Mouse (Mus musculus): Measurements from ENCODE around the gene Cept1. TPM values are rescaled to one million over a fixed set of nuclear protein-coding genes. Genes with fewer than 3 reads are reported as not detected.

Cept1 gene
- total and polyA plus RNA-seq, 3 experiments = 15.9 to 32.0 TPM; not detected in 1

- no peaks in the 10 kb centered on the region for H3K9me3 ChIP-seq (replicated peaks; ENCODE audit: insufficient read depth, low read length)
- peak within 1 kb of the TSS; percentile 86 for H3K9ac ChIP-seq (ENCODE audit: control insufficient read depth, low read depth, low read length, poor library complexity, severe bottlenecking)
- peak; percentile 52 for DNase-seq (ENCODE audit: low read depth, low spot score)
- peaks cover 0 to 10% of the 10 kb centered on the region in 2 experiments; a peak in 2 of 4 replicates for H3K36me3 ChIP-seq (ENCODE audit: control insufficient read depth in 1 of 2, insufficient read depth in 2 of 2, low read length in 2 of 2)
- H3K27ac ChIP-seq (ENCODE audit: control insufficient read depth, low read depth, low read length) = peak within 1 kb of the TSS; percentile 3; the same call in 1 of the 2 replicates
- H3K79me2 ChIP-seq (ENCODE audit: control insufficient read depth, insufficient read depth, low read length, poor library complexity) = no peaks in the 10 kb centered on the region; the same call in 1 of the 2 replicates
- no peaks in the 10 kb centered on the region for H3K27me3 ChIP-seq (ENCODE audit: control insufficient read depth in 1 of 2, insufficient read depth in 2 of 2, low read length in 2 of 2)
- TF ChIP-seq ZNF384 (IDR thresholded peaks at IDR 0.05; ENCODE audit: low read depth, low read length) = no peak
- no peak for TF ChIP-seq TCF12 (IDR thresholded peaks at IDR 0.05; ENCODE audit: low read depth, low read length)
- no peak for TF ChIP-seq ELF1 (IDR thresholded peaks at IDR 0.05; ENCODE audit: low read depth, low read length)
- peak; percentile 78; the same call in 1 of the 2 replicates for TF ChIP-seq MAZ (IDR thresholded peaks at IDR 0.05; ENCODE audit: low read depth, low read length)
- TF ChIP-seq MYB (IDR thresholded peaks at IDR 0.05; ENCODE audit: low read depth, low read length) = no peak
- no peak for TF ChIP-seq ZKSCAN1 (IDR thresholded peaks at IDR 0.05; ENCODE audit: low read depth, low read length)
- TF ChIP-seq USF1 (IDR thresholded peaks at IDR 0.05; ENCODE audit: low read depth, low read length) = peak; percentile 65; the same call in 1 of the 2 replicates
- no peak; the same call in 1 of the 2 replicates for TF ChIP-seq CHD1 (IDR thresholded peaks at IDR 0.05; ENCODE audit: low read depth, low read length)
- TF ChIP-seq NELFE (IDR thresholded peaks at IDR 0.05; ENCODE audit: low read depth, low read length) = peak; percentile 31; the same call in 1 of the 2 replicates
- no peak for TF ChIP-seq E2F4 (IDR thresholded peaks at IDR 0.05; ENCODE audit: borderline replicate concordance, low read depth, low read length)
- peak in 2 of 3 experiments; percentile 34 to 49; a peak in 4 of 6 replicates for TF ChIP-seq CTCF (IDR thresholded peaks at IDR 0.05 in 2 of 3, conservative IDR thresholded peaks at IDR 0.05 in 1 of 3; ENCODE audit: control insufficient read depth in 1 of 3, insufficient read depth in 1 of 3, low read depth in 2 of 3, low read length in 3 of 3, poor library complexity in 1 of 3, severe bottlenecking in 1 of 3)
- TF ChIP-seq MEF2A (IDR thresholded peaks at IDR 0.05; ENCODE audit: extremely low read depth, insufficient replicate concordance, low read depth, low read length, poor library complexity, severe bottlenecking) = no peak
- TF ChIP-seq BHLHE40 (IDR thresholded peaks at IDR 0.05; ENCODE audit: borderline replicate concordance, low read depth, low read length) = 0 out of 2 replicates have a peak, but pooled peaks have one; percentile 22
- 0 out of 2 replicates have a peak, but pooled peaks have one; percentile 10 for TF ChIP-seq TBP (IDR thresholded peaks at IDR 0.05; ENCODE audit: low read depth, low read length)
- peak; percentile 73 for TF ChIP-seq MXI1 (IDR thresholded peaks at IDR 0.05; ENCODE audit: low read depth, low read length)
- TF ChIP-seq HCFC1 (IDR thresholded peaks at IDR 0.05; ENCODE audit: low read depth, low read length) = 0 out of 2 replicates have a peak, but pooled peaks have one; percentile 11
- TF ChIP-seq POLR2A (IDR thresholded peaks at IDR 0.05; ENCODE audit: control insufficient read depth in 1 of 2, insufficient read depth in 1 of 2, low read depth in 1 of 2, low read length in 2 of 2, poor library complexity in 1 of 2) = 0 out of 4 replicates have a peak, but pooled peaks of 1 of the 2 experiments have one; percentile 23
- no peak for TF ChIP-seq EP300 (IDR thresholded peaks at IDR 0.05; ENCODE audit: low read depth in 1 of 2, low read length in 2 of 2)
- no peak for TF ChIP-seq KAT2A (conservative IDR thresholded peaks at IDR 0.05; ENCODE audit: low read depth, low read length)
- no peak for TF ChIP-seq GATA1 (IDR thresholded peaks at IDR 0.05; ENCODE audit: low read depth, low read length)
- no peak for TF ChIP-seq MAFK (IDR thresholded peaks at IDR 0.05; ENCODE audit: borderline replicate concordance, low read depth, low read length)
- no peak for TF ChIP-seq RAD21 (IDR thresholded peaks at IDR 0.05; ENCODE audit: low read depth, low read length)
- peak; percentile 37; the same call in 1 of the 2 replicates for TF ChIP-seq MYC (IDR thresholded peaks at IDR 0.05; ENCODE audit: low read depth, low read length)
- TF ChIP-seq SMC3 (IDR thresholded peaks at IDR 0.05; ENCODE audit: low read depth, low read length) = no peak
- peak; percentile 79 for TF ChIP-seq MAX (IDR thresholded peaks at IDR 0.05; ENCODE audit: low read length)
- H3K4me3 ChIP-seq (ENCODE audit: control insufficient read depth in 1 of 2, insufficient read depth in 1 of 2, low read depth in 2 of 2, low read length in 2 of 2) = peak within 1 kb of the TSS; percentile 89 to 99
- peaks cover 8 to 14% of the 10 kb centered on the region in 2 experiments for H3K4me1 ChIP-seq (ENCODE audit: control insufficient read depth in 1 of 2, insufficient read depth in 2 of 2, low read length in 2 of 2)
Observed at GRCm38 (mm10) chr3:106482281-106483081, 65.1 kb downstream of the Cept1 start, which contains the start of gene Dennd2d. TSS of gene Dennd2d (plus strand) at chr3:106482405.

All from MEL (cell line).